Mouse (Mus musculus) brain, embryonic 18.5 days (tissue): ENCODE data around the gene Sdha.

ENCODE experiments used
- DNase-seq: peaks from one replicate; pipeline ENCODE4 v3.0.0-alpha.2; 2012; ENCODE audit warnings: low read depth, low spot score

Sdha gene

DNA sequence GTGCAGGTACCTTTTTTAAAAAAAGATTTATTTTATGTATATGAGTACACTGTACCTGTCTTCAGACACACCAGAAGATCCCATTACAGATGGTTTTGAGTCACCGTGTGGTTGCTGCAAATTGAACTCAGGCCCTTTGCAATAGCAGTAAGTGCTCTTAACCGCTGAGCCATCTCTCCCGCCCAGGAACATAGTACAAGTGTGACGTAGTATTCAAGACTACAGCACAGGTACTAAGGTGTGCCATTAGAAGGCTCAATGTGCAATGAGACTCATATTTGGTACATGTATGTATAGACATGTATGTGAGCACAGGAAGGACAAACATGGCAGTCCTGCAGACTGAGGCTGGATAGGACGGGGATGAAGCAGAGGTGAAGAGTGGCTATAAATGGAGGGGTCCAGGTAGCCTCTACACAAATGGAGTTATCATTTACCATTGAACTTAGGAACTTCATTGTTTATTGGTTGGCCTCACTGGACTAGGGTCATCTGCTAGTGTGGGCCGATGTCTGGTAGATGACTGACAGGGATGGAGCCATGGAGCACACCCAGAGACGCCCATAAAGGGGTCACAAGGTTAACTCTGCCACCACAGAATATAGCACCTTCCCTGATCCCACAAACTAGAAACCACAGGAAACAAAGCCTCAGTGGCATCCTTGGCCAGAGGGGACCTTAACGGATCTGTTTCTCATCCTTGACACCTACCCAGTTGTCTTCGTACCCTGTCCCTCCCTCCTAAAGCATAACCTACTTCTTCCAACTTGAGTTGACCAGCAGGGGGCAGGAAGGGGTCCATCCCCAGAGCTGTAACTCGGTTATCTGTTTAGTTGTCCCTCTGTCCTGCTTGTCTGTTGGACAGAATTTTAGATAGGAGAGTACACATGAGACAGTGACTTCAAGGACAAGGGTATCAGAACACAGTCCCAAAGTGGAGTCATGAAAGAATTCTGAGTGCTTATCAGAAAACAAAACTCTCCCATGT, 47.7 kb downstream of the Sdha start:
- DNase-seq = no peak

DNA sequence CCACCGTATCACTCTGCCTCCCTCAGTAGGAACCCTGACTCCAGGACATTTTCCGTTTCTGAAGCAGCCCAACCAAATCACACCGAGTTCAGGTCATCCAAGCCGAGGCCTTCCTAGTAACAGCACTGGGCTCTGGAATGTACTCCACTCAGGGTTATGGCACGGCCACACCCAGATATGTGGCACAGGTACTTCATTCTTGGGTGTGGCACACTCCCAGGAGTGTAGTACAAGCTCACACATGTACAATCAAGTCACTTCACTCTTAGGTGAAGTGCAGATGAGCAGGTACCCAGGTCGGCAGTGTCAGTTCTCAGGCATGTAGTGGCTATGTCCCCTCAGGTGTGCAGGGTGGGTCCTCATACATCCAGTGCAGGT, 48.5 kb downstream of the Sdha start:
- DNase-seq = no peak

DNA sequence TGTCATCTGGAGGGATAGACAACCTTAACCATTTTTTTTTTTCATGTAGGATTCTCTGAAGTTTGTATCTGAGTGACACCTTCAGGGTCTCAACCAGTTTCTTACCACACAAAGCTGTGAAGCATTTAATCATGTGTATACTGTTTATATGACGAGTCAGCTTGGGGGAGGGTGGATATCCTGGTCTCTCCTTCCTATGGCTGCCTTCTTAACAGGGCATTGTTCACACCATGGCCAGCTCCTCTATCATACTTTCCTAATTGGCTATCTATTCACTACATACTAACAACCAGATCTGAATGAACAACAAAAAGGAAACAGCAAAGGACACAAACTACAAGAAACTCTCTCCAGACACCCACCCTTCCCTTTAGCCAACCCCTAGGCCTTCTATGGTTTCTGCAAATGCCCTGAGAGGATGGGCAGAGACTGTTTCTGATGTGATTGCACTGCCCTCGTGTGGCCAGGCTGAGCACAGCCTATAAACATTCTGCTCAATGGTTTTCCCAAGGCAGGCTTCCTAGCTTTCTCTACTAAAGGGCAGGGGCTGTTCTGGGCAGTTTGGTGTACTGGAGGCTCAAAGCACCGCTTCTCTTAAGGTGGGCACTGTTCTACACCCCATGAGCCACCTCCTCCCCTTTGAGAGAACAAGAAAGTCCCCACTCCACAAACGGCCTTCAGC, 49.0 kb downstream of the Sdha start:
- DNase-seq = no peak

DNA sequence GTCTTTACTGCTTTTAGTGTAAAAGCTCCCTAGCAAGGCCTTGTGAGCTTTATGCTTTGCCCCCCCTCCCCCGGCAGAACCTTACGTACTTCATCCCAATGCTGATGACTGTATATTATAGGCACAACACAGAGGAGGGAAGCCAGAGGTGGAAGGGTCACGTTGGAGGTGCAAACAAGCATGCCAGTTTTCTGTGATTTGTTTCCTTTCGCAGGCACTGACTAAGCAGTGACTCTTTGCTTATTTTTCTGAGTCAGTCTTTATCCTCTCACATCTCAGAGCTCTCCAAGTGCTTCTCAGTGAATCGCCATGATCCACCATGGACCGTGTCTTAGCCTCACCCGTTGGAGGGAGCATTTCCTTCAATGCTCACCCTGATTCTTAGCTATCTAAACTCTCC, 53.7 kb downstream of the Sdha start:
- no peak for DNase-seq

DNA sequence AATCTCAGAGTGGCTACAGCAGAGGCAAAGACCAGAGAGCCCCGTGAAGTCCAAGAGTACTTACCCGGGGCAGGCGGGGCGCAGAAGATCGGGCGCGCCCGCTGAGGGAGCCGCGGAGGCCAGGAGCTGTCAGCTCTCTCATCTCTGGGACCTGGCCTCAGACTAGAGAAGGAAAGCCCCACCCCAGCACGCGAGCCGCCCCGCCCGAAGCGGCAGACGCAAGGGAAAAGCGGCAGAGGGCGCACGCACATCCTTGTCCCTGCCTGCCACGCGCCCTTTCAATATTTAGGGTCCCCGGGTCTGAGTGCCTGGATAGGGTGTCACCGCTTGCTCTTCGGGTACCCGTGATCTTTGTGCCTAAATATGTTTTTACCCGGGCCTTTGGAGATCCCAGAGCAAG, 57.9 kb downstream of the Sdha start, which contains the start of gene Ahrr:
TSS of gene Ahrr (minus strand) at position 165 of the 400 bp plus-strand sequence.
- no peak for DNase-seq

DNA sequence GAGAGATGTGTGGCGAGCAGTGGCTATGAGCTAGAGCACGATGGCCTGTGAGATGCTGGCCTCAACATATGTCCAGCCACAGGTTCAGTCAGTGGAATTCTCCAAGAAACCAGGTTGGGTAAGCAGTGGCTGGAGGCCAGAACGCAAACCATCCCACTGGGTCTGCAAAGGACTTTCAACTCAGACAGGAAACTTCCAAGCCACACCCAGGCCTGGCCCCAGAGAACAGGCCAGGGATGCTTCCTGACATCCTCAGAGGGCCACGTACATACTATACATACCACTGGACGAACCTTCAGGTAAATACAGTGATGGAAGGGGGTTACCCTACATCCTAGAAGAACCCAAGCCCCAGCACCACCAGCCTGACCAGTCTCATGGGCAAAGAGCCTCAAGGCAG, 60.4 kb downstream of the Sdha start:
- no peak for DNase-seq

DNA sequence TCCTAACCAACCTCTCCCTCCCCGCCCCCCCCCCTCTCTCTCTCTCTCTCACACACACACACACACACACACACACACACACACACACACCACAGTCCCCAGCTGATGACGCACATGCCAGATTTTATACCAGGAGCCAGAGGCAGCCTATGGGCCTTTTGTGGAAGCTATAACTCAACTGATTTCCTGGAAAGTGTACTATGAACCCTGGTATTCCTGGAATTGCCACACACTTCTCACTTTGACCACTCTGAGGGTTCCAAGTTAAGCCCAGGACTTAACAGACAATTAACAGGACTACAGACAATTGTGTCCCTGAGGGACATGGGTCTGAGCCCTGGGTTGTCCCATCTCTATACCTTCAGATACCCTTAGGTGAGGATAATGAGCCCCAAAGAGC, 67.8 kb downstream of the Sdha start:
- DNase-seq = no peak

DNA sequence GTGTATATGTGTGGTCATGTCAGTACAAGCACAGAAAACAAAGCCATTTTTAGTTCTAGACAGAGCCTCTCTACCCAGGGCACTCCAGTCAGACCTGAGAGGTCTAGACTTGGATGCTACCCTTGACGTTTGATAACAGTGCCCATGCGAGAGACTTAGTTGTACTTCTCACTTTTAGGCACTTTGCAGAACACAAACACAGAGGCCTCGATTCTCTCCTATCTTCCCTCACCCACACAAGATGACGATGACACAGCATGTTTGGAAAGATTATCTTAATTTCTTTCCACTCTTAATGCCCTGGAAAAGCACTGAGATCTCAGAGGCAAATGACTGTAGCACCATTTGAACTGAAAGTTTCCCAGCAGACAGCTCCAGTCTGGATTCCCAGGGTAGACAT, 74.4 kb downstream of the Sdha start:
- no peak for DNase-seq
